Mouse (Mus musculus): ENCODE data around the gene Esd. TPM values are rescaled to one million over a fixed set of nuclear protein-coding genes. Genes with fewer than 3 reads are reported as not detected.

The Esd gene
- polyA plus RNA-seq, 1 experiment from 2014 or later = 229 TPM

GRCm38 (mm10) chr14:74703930-74704329 lies 28.2 kb upstream of the Esd start:
- no peaks in the 10 kb centered on the region for H3K27me3 ChIP-seq (replicated peaks; ENCODE audit: insufficient read depth, low read length)
- TF ChIP-seq EP300 (IDR thresholded peaks at IDR 0.05) (no peak), CTCF (IDR thresholded peaks at IDR 0.05) (no peak)
- no peak overlapping the region for H3K4me3 ChIP-seq (ENCODE audit: low read depth, low read length)
- H3K36me3 ChIP-seq (ENCODE audit: insufficient read depth, low read length) = no peaks in the 10 kb centered on the region
- H3K27ac ChIP-seq (ENCODE audit: low read length) = no peak overlapping the region
- H3K4me2 ChIP-seq (replicated peaks; ENCODE audit: low read depth, low read length) = no peak overlapping the region
- WGBS = 37% methylated on average over 6 of the region's 6 CpGs
- no peaks in the 10 kb centered on the region for H3K9me3 ChIP-seq (ENCODE audit: low read length)
- ATAC-seq = no peak
- H3K4me1 ChIP-seq (ENCODE audit: insufficient read depth, low read depth, low read length) = no peaks in the 10 kb centered on the region
- no peak overlapping the region for H3K9ac ChIP-seq (replicated peaks; ENCODE audit: low read depth)
- DNase-seq (ENCODE audit: low spot score) = peak; percentile 9

GRCm38 (mm10) chr14:74709054-74709453 lies 23.0 kb upstream of the Esd start:
- no peak for ATAC-seq
- no peak overlapping the region for H3K4me2 ChIP-seq (replicated peaks; ENCODE audit: low read depth, low read length)
- no peaks in the 10 kb centered on the region for H3K36me3 ChIP-seq (ENCODE audit: insufficient read depth, low read length)
- no peak overlapping the region for H3K27ac ChIP-seq (ENCODE audit: low read length)
- WGBS = 17% methylated on average over 3 of the region's 3 CpGs
- no peak overlapping the region for H3K9ac ChIP-seq (replicated peaks; ENCODE audit: low read depth)
- H3K4me1 ChIP-seq (ENCODE audit: insufficient read depth, low read depth, low read length) = no peaks in the 10 kb centered on the region
- H3K4me3 ChIP-seq (ENCODE audit: low read depth, low read length) = no peak overlapping the region
- TF ChIP-seq CTCF (IDR thresholded peaks at IDR 0.05) (peak; percentile 69), EP300 (IDR thresholded peaks at IDR 0.05) (no peak)
- no peaks in the 10 kb centered on the region for H3K27me3 ChIP-seq (replicated peaks; ENCODE audit: insufficient read depth, low read length)
- H3K9me3 ChIP-seq (ENCODE audit: low read length) = no peaks in the 10 kb centered on the region
- peak; percentile 78 for DNase-seq (ENCODE audit: low spot score)

GRCm38 (mm10) chr14:74723541-74723940 lies 8.6 kb upstream of the Esd start:
- ATAC-seq = no peak
- Histone ChIP-seq H3K27ac (ENCODE audit: low read length) (no peak overlapping the region), H3K9ac (replicated peaks; ENCODE audit: low read depth) (no peak overlapping the region)

GRCm38 (mm10) chr14:74731221-74732078 lies 647 bp upstream of the Esd start:
- DNase-seq (ENCODE audit: low spot score) = peak; percentile 58
- H3K27me3 ChIP-seq (replicated peaks; ENCODE audit: insufficient read depth, low read length) = no peaks in the 10 kb centered on the region
- H3K9ac ChIP-seq (replicated peaks; ENCODE audit: low read depth) = no peak overlapping the region
- peaks cover 2% of the 10 kb centered on the region; the same call in 1 of the 2 replicates for H3K4me1 ChIP-seq (ENCODE audit: insufficient read depth, low read depth, low read length)
- ATAC-seq = peak; percentile 28; the same call in 1 of the 2 replicates
- peak overlapping the region; percentile 75 for H3K4me2 ChIP-seq (replicated peaks; ENCODE audit: low read depth, low read length)
- H3K9me3 ChIP-seq (ENCODE audit: low read length) = no peaks in the 10 kb centered on the region
- 19% methylated on average over 9 of the region's 9 CpGs for WGBS
- no peaks in the 10 kb centered on the region for H3K36me3 ChIP-seq (ENCODE audit: insufficient read depth, low read length)
- TF ChIP-seq CTCF (IDR thresholded peaks at IDR 0.05) (no peak), EP300 (IDR thresholded peaks at IDR 0.05) (no peak)
- H3K27ac ChIP-seq (ENCODE audit: low read length) = peak overlapping the region; percentile 26
- peak overlapping the region; percentile 86 for H3K4me3 ChIP-seq (ENCODE audit: low read depth, low read length)

More at GRCm38 (mm10) chr14:74723541-74723940, 8.6 kb upstream of the Esd start:
- H3K4me3 ChIP-seq (ENCODE audit: low read depth, low read length) = no peak overlapping the region
- WGBS = 71% methylated on average over 3 of the region's 3 CpGs
- no peaks in the 10 kb centered on the region for H3K9me3 ChIP-seq (ENCODE audit: low read length)
- DNase-seq (ENCODE audit: low spot score) = no peak
- no peak overlapping the region for H3K4me2 ChIP-seq (replicated peaks; ENCODE audit: low read depth, low read length)
- no peaks in the 10 kb centered on the region for H3K36me3 ChIP-seq (ENCODE audit: insufficient read depth, low read length)
- no peaks in the 10 kb centered on the region for H3K4me1 ChIP-seq (ENCODE audit: insufficient read depth, low read depth, low read length)
- TF ChIP-seq EP300 (IDR thresholded peaks at IDR 0.05) (no peak), CTCF (IDR thresholded peaks at IDR 0.05) (0 out of 2 replicates have a peak, but pooled peaks have one; percentile 24)
- H3K27me3 ChIP-seq (replicated peaks; ENCODE audit: insufficient read depth, low read length) = no peaks in the 10 kb centered on the region

- H3K27ac ChIP-seq (ENCODE audit: low read length) = no peak overlapping the region
- WGBS = 66% methylated on average over 2 of the region's 2 CpGs
- no peaks in the 10 kb centered on the region for H3K27me3 ChIP-seq (replicated peaks; ENCODE audit: insufficient read depth, low read length)
- no peak overlapping the region for H3K4me3 ChIP-seq (ENCODE audit: low read depth, low read length)
- DNase-seq (ENCODE audit: low spot score) (peak; percentile 35), ATAC-seq (no peak)
- TF ChIP-seq CTCF (IDR thresholded peaks at IDR 0.05) (no peak), EP300 (IDR thresholded peaks at IDR 0.05) (no peak)
- H3K9ac ChIP-seq (replicated peaks; ENCODE audit: low read depth) = no peak overlapping the region
- H3K9me3 ChIP-seq (ENCODE audit: low read length) = no peaks in the 10 kb centered on the region
- peaks cover 4% of the 10 kb centered on the region; the same call in 1 of the 2 replicates for H3K36me3 ChIP-seq (ENCODE audit: insufficient read depth, low read length)
- H3K4me1 ChIP-seq (ENCODE audit: insufficient read depth, low read depth, low read length) = peaks cover 2% of the 10 kb centered on the region; the same call in 1 of the 2 replicates
- H3K4me2 ChIP-seq (replicated peaks; ENCODE audit: low read depth, low read length) = no peak overlapping the region
Observed at GRCm38 (mm10) chr14:74733397-74733796, 1.3 kb downstream of the Esd start.

GRCm38 (mm10) chr14:74735471-74735870 lies 3.4 kb downstream of the Esd start:
- Histone ChIP-seq H3K4me2 (replicated peaks; ENCODE audit: low read depth, low read length) (no peak overlapping the region), H3K27ac (ENCODE audit: low read length) (no peak overlapping the region)
- WGBS = 75% methylated on average over 6 of the region's 6 CpGs

More at GRCm38 (mm10) chr14:74735471-74735870, 3.4 kb downstream of the Esd start:
- no peak for ATAC-seq
- Histone ChIP-seq H3K36me3 (ENCODE audit: insufficient read depth, low read length) (peaks cover 8% of the 10 kb centered on the region), H3K4me3 (ENCODE audit: low read depth, low read length) (no peak overlapping the region), H3K4me1 (ENCODE audit: insufficient read depth, low read depth, low read length) (peaks cover 2% of the 10 kb centered on the region; the same call in 1 of the 2 replicates), H3K27me3 (replicated peaks; ENCODE audit: insufficient read depth, low read length) (no peaks in the 10 kb centered on the region), H3K9me3 (ENCODE audit: low read length) (no peaks in the 10 kb centered on the region), H3K9ac (replicated peaks; ENCODE audit: low read depth) (no peak overlapping the region)
- no peak for TF ChIP-seq CTCF (IDR thresholded peaks at IDR 0.05)
- no peak for TF ChIP-seq EP300 (IDR thresholded peaks at IDR 0.05)
- DNase-seq (ENCODE audit: low spot score) = no peak
